Mouse (Mus musculus) liver, embryonic 14.5 days (tissue): ENCODE results near the gene Ilk.
"Not testable (repeated sequence)": the region's sequence is repeated elsewhere in the genome, so short reads cannot be mapped to it uniquely, and the experiment has no call there.

ENCODE experiments used
- CTCF ChIP-seq: IDR thresholded peaks from 2 replicates; pipeline ENCODE4 v1.5.1; 2016; ENCODE audit warnings: antibody characterized with exemption, low read depth, control low read depth
- EP300 ChIP-seq: IDR thresholded peaks from 2 replicates; pipeline ENCODE4 v1.6.1; 2016; ENCODE audit warnings: antibody characterized with exemption, low read depth

GRCm38 (mm10) chr7:105743246-105743925 is 7.0 kb downstream of the Ilk start:
- not testable (repeated sequence) for TF ChIP-seq CTCF, EP300
